Mouse (Mus musculus) fat pad, adult 2 months (tissue): ENCODE results near the gene 1110012L19Rik.
"Not testable (repeated sequence)": the region's sequence is repeated elsewhere in the genome, so short reads cannot be mapped to it uniquely, and the experiment has no call there.

Experiments used
- DNase-seq: peaks from one replicate; pipeline ENCODE4 v3.0.0-alpha.2; 2011; ENCODE audit warnings: low read depth, low spot score; ENCODE audit errors: extremely low read depth

Gene 1110012L19Rik

DNA sequence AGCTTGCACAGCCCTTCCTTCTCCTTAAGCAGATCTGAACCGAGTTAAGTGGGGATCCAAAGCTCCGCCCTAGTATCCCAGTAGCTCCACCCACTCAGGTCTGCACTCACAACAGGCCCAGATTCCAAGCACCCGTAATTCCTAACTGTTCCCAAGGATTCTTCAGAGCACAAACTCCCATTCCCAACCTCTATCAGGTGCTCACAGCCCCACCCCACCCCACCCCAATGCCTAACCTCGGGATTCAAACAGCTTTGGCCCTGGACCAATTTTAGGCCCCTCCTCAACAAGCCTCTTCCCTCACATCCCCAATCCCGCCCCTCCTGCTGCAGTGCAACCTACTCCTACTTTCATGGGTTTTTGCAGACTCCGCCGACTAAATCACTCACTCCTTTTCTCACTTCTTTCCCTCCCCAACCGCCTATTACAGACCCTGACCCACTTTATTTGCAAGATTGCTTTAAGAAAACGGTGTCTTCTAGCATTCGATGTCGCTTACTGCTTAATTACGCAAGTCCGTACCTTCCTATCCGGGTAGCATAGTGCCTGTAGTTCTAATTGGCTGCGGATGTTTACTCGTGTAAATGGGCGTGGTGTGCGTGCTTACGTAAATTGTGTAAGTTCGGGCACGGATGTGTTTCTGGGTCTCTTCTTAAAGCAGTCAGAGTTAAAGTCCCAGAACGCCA, at the start of gene 1110012L19Rik:
TSS of gene 1110012L19Rik (plus strand) at position 602 of the 686 bp plus-strand sequence.
- DNase-seq: peak; percentile 46

DNA sequence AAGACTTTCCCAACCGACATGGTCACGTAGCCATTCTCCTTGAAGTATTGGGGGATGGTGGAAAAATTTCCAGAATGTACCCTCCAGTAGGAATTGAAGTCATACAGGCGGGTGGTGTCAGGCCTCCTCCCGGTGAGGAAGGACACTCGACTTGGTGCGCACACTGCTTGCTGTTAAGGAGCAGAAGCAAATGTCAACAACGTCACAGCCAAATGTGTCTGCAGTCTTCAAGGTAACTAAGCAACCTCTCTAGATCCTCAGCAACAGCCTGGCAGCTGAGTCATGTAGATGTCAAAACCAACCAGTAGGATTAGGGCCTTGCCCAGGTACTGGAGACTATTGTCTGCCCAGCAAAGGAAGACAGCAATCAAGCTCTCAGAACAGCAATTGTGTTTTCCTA, 22.7 kb upstream of the 1110012L19Rik start:
- peak; percentile 16 for DNase-seq

GRCm38 (mm10) chrX:70363446-70363845, 22.2 kb upstream of the 1110012L19Rik start:
- no peak for DNase-seq

DNA sequence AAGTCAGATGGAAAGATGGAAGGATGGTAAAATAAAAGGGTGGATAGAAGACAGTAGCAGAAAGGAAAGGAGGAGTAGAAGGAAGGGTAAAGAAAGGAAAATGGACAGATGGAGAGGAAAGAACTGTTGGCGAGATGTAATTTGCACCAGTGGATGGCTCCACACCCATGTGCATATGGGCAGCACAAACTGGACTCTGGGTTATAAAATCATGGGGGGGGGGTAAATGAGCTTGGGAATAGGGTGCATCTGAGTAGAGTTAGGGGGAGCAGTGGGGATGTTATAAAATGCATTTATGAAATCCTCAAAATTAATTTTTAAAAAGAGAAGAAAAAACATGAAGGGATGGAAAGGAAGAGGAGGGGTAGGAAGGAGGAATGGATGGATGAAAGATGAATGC, 21.5 kb upstream of the 1110012L19Rik start:
- no peak for DNase-seq

DNA sequence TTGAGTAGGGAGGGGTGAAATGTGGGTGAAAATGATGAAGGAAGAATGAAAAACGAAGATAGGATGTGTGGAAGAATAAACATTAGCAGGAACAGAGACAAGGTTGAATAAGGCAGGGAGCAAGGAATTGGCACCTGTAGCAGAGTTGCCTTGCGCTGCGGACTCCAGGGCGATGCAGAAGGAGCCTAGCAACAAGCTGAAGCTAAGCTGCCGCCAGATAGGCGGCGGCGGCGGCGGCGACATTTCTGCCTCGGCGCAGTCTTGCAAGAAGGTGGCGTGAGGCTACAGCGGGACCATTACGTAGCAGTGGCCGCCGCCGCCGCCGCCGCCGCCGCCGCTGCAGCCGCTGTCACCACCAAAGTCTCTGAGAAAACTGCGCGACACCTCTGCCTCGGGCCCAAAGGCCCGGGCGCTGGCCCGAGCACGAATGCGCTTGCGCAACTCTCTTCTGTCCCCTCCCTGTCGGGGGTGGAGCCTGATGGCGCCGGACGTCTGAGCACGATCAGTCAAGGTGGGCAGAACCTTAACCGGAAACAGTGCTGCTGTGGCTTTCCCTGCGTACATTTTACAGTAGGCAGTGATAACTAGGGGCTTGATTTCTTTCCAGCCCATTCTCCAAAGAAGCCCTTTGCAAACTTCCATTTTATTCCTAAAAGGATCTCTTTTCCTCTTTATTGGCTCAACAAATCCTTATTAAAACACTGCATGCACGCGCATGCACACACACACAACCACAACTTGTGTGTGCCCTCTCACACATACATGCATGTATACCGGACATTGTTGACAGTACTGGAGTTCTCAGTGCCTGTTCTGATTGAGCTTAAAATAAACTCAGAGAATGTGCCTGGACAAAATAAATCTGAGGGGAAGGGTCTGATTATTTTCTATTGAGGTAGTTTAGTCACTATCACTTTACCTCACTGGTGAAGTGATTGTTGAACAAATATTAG, 20.7 kb upstream of the 1110012L19Rik start, which contains the start of gene Ids:
TSS of gene Ids (minus strand) at position 424 of the 953 bp plus-strand sequence.
- no peak for DNase-seq

- not testable (repeated sequence) for DNase-seq
Measured at GRCm38 (mm10) chrX:70369758-70370157, 15.9 kb upstream of the 1110012L19Rik start.

- not testable (repeated sequence) for DNase-seq
Measured at GRCm38 (mm10) chrX:70374469-70375110, 11.1 kb upstream of the 1110012L19Rik start.

DNA sequence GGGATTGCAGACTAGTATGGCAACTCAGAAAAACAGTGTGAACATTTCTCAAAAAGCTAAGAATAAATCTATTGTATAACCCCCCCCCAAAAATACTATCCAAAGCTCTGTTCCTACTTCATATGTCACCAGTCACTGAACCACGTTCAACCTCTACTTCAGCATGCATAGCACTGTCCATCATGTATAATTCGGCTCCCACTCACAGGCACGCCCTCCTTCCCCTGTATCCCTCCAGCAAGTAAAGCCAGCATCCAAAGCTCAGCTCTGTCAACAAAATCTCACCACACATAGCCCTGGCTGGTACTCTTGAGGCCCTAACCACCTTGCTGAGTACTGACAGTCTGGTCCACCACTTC, 781 bp upstream of the 1110012L19Rik start:
- no peak for DNase-seq

GRCm38 (mm10) chrX:70385962-70386351, 280 bp downstream of the 1110012L19Rik start:
- no peak for DNase-seq

GRCm38 (mm10) chrX:70392636-70393035, 7.0 kb downstream of the 1110012L19Rik start:
- DNase-seq: not testable (repeated sequence)

DNA sequence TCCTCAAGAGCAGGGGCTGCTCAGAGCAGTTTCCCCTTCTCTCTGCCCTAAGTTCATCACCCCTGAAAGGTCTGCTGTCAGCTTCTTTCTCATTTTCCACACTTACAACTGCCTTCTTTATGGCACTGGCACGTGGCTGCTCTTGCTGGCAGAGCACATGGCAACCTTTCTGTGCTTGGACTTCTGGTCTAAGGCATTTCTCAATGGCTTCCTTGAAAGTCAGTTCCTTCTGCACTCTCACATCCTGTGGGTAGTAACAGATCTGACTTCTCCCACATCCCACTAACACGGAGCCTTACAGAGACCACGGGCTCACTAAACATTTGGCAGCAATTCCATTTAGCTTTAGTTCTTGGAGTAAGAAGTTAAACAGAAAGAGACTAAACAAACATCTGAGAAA, 39.8 kb downstream of the 1110012L19Rik start:
- DNase-seq: not testable (repeated sequence)
